Mouse (Mus musculus) heart, postnatal 0 days (tissue): ENCODE data around the gene 2610318N02Rik.
A peak's percentile ranks its signal among the peaks of the same experiment; 100 is the strongest.

Experiments used
- CTCF ChIP-seq: IDR thresholded peaks from 2 replicates; pipeline ENCODE4 v1.5.1; 2016; ENCODE audit warnings: antibody characterized with exemption, control low read depth, low read depth
- EP300 ChIP-seq: IDR thresholded peaks from 2 replicates; pipeline ENCODE4 v1.6.1; 2016; ENCODE audit warnings: antibody characterized with exemption, low read depth

DNA sequence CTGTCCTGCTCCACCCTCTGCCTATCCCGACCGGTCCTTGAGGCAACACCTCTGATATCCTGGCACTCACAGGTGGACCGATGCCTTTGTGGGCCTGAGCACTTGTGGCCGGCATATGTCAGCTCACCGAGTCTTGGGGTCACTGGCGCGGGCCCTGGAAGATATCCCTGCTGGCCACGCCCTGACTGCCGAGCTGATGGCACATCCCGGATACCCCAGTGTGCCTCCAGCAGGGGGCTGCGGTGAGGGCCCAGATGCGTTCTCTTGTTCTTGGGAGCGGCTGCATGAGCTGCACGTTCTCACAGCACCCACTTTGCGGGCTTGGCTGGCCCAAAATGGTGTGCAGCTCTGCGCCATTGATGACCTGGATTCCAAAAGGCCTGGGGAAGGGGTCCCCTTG lies 23.1 kb upstream of the 2610318N02Rik start:
- no peak for TF ChIP-seq EP300
- TF ChIP-seq CTCF, result peak; percentile 8; the same call in 1 of the 2 replicates
